Mouse (Mus musculus) forebrain, postnatal 0 days (tissue): ENCODE measurements around the gene Ap1ar. TPM values are rescaled to one million over a fixed set of nuclear protein-coding genes. Genes with fewer than 3 reads are reported as not detected.

Experiments
- ATAC-seq: fragments of 200-750 bp; cut with Nextera tagmentation; 2 replicates; pipeline ENCODE4 v1.8.0; 2017; ENCODE audit warnings: mild to moderate bottlenecking, moderate library complexity
- DNase-seq: peaks from one replicate; pipeline ENCODE4 v3.0.0-alpha.2; 2015
- H3K27ac ChIP-seq: fragments of 300-500 bp; sonication (generic); 2 replicates; pipeline ENCODE4 v1.5.1; 2014; ENCODE audit warnings: low read depth, mild to moderate bottlenecking, antibody characterized with exemption, low read length, moderate library complexity, mixed read lengths
- H3K27me3 ChIP-seq: fragments of 300-500 bp; sonication (generic); 2 replicates; pipeline ENCODE4 v1.6.1; 2014; ENCODE audit warnings: mild to moderate bottlenecking, low read length, mixed read lengths; ENCODE audit not compliant: insufficient read depth
- H3K36me3 ChIP-seq: fragments of 300-500 bp; sonication (generic); 2 replicates; pipeline ENCODE4 v1.6.1; 2014; ENCODE audit warnings: mild to moderate bottlenecking, moderate library complexity; ENCODE audit not compliant: insufficient read depth
- H3K4me1 ChIP-seq: fragments of 300-500 bp; sonication (generic); 2 replicates; pipeline ENCODE4 v1.6.1; 2014; ENCODE audit warnings: antibody characterized with exemption; ENCODE audit not compliant: insufficient read depth
- H3K4me2 ChIP-seq: fragments of 300-500 bp; sonication (generic); 2 replicates; pipeline ENCODE4 v1.6.1; 2014; ENCODE audit warnings: low read depth, mild to moderate bottlenecking, moderate library complexity
- H3K4me3 ChIP-seq: fragments of 300-500 bp; sonication (generic); 2 replicates; pipeline ENCODE4 v1.5.1; 2014; ENCODE audit warnings: low read depth, low read length, mixed read lengths
- H3K9ac ChIP-seq: fragments of 300-500 bp; sonication (generic); 2 replicates; pipeline ENCODE4 v1.6.1; 2014; ENCODE audit warnings: mild to moderate bottlenecking
- H3K9me3 ChIP-seq: fragments of 300-500 bp; sonication (generic); 2 replicates; pipeline ENCODE4 v1.6.1; 2016; ENCODE audit warnings: low read length
- CTCF ChIP-seq: sonication (generic); IDR thresholded peaks from 2 replicates; pipeline ENCODE4 v1.5.1; 2016; ENCODE audit warnings: antibody characterized with exemption, control low read depth, low read depth
- WGBS: fragments of 180-500 bp; shearing (Covaris S2); extraction: QIAGEN DNeasy Blood & Tissue Kit; methylation state at CpG from one replicate; pipeline ENCODE4 v1.1.7; 2014; 5-methylcytosine and 5-hydroxymethylcytosine counted together
- polyA plus RNA-seq: library from polyadenylated mRNA; unstranded; fragments of >200 nt; fragmentation: Nextera tagmentation; extraction: Ambion mirVana; gene quantifications from 2 replicates; pipeline ENCODE4 v1.2.1, GENCODE M21; 2015
- total RNA-seq: library from RNA; depleted of rRNA; stranded (reverse); fragments of >200 nt; gene quantifications from 2 replicates; pipeline ENCODE4 v1.2.3, GENCODE M21; 2014

The Ap1ar gene
- total and polyA plus RNA-seq, 2 experiments from 2014 or later, result 68.0 to 124 TPM

DNA sequence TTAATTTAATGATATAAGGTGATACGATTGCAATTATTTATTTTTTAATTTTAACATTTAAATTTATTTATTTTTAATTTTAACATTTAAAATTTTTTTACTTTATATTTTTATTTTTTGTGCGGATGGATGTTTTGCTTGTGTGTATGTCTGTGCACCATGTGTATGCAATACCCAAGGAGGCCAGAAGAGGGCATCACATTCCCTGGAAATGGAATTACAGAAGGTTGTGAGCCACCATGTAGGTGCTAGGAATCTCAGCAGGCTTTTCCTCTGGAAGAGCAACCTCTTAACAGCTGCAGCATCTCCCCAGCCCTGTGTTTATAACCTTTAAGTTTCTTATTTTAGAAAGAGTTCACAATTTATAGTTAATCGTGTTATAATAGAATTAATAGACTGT, 41.6 kb downstream of the Ap1ar start:
- Histone ChIP-seq H3K4me2 (no peak overlapping the region), H3K9ac (no peak overlapping the region), H3K4me3 (no peak overlapping the region), H3K9me3 (no peaks in the 10 kb centered on the region), H3K4me1 (no peaks in the 10 kb centered on the region), H3K36me3 (no peaks in the 10 kb centered on the region), H3K27me3 (no peaks in the 10 kb centered on the region), H3K27ac (no peak overlapping the region)
- TF ChIP-seq CTCF, result no peak
- DNase-seq (no peak), ATAC-seq (no peak)
- 96% methylated on average over 3 of the region's 3 CpGs for WGBS

- DNase-seq, result no peak
- Histone ChIP-seq H3K9me3 (no peaks in the 10 kb centered on the region), H3K4me1 (0 out of 2 replicates have a peak, but pooled peaks cover 5% of the 10 kb centered on the region), H3K27me3 (0 out of 2 replicates have a peak, but pooled peaks cover 10% of the 10 kb centered on the region), H3K36me3 (no peaks in the 10 kb centered on the region), H3K4me3 (no peak overlapping the region), H3K4me2 (no peak overlapping the region), H3K9ac (no peak overlapping the region), H3K27ac (no peak overlapping the region)
- no peak for TF ChIP-seq CTCF
- no peak for ATAC-seq
- WGBS, result 61% methylated on average over 7 of the region's 7 CpGs
Observed at GRCm38 (mm10) chr3:127793022-127793421, 44.3 kb downstream of the Ap1ar start.

GRCm38 (mm10) chr3:127791595-127792561, 45.4 kb downstream of the Ap1ar start:
- Histone ChIP-seq H3K4me3 (no peak overlapping the region), H3K9ac (no peak overlapping the region), H3K9me3 (no peaks in the 10 kb centered on the region), H3K27me3 (peaks cover 14% of the 10 kb centered on the region), H3K36me3 (no peaks in the 10 kb centered on the region), H3K27ac (no peak overlapping the region), H3K4me2 (peak overlapping the region; percentile 98; the same call in 1 of the 2 replicates), H3K4me1 (0 out of 2 replicates have a peak, but pooled peaks cover 5% of the 10 kb centered on the region)
- ATAC-seq (no peak), DNase-seq (no peak)
- no peak for TF ChIP-seq CTCF
- WGBS, result 55% methylated on average over 4 of the region's 4 CpGs

GRCm38 (mm10) chr3:127791056-127791483, 46.3 kb downstream of the Ap1ar start:
- DNase-seq (no peak), ATAC-seq (no peak)
- H3K27me3 ChIP-seq, result peaks cover 15% of the 10 kb centered on the region
- H3K9ac ChIP-seq, result peak overlapping the region; percentile 48; the same call in 1 of the 2 replicates
- peak overlapping the region; percentile 51 for H3K4me3 ChIP-seq
- H3K36me3 ChIP-seq, result no peaks in the 10 kb centered on the region
- H3K4me1 ChIP-seq, result 0 out of 2 replicates have a peak, but pooled peaks cover 5% of the 10 kb centered on the region
- no peak for TF ChIP-seq CTCF
- H3K4me2 ChIP-seq, result peak overlapping the region; percentile 98
- WGBS, result 2% methylated on average over 15 of the region's 15 CpGs
- H3K9me3 ChIP-seq, result no peaks in the 10 kb centered on the region
- H3K27ac ChIP-seq, result no peak overlapping the region

- Histone ChIP-seq H3K9me3 (no peaks in the 10 kb centered on the region), H3K9ac (peak overlapping the region; percentile 48), H3K36me3 (no peaks in the 10 kb centered on the region), H3K4me1 (0 out of 2 replicates have a peak, but pooled peaks cover 5% of the 10 kb centered on the region), H3K4me2 (peak overlapping the region; percentile 98), H3K4me3 (peak overlapping the region; percentile 51), H3K27ac (no peak overlapping the region), H3K27me3 (peaks cover 15% of the 10 kb centered on the region)
- 1% methylated on average over 36 of the region's 36 CpGs for WGBS
- peak; percentile 43 for DNase-seq
- ATAC-seq, result peak; percentile 62
- no peak for TF ChIP-seq CTCF
Observed at GRCm38 (mm10) chr3:127790234-127791055, 46.9 kb downstream of the Ap1ar start.

- DNase-seq (peak; percentile 11), ATAC-seq (peak; percentile 58)
- Histone ChIP-seq H3K4me2 (peak within 1 kb of the TSS; percentile 98), H3K9me3 (no peaks in the 10 kb centered on the region), H3K4me1 (0 out of 2 replicates have a peak, but pooled peaks cover 5% of the 10 kb centered on the region), H3K36me3 (no peaks in the 10 kb centered on the region), H3K27ac (no peak within 1 kb of the TSS), H3K4me3 (peak within 1 kb of the TSS; percentile 51), H3K9ac (peak within 1 kb of the TSS; percentile 48), H3K27me3 (peaks cover 15% of the 10 kb centered on the region)
- 4% methylated on average over 37 of the region's 44 CpGs for WGBS
- TF ChIP-seq CTCF, result 0 out of 2 replicates have a peak, but pooled peaks have one; percentile 4
Observed at GRCm38 (mm10) chr3:127789500-127790191, 47.7 kb downstream of the Ap1ar start, which contains the start of gene Tifa. Gene Tifa, plus strand, starts transcription at chr3:127789805.
